ENCODE assay signal across 8 mouse cellular contexts in the genomic region with DNA sequence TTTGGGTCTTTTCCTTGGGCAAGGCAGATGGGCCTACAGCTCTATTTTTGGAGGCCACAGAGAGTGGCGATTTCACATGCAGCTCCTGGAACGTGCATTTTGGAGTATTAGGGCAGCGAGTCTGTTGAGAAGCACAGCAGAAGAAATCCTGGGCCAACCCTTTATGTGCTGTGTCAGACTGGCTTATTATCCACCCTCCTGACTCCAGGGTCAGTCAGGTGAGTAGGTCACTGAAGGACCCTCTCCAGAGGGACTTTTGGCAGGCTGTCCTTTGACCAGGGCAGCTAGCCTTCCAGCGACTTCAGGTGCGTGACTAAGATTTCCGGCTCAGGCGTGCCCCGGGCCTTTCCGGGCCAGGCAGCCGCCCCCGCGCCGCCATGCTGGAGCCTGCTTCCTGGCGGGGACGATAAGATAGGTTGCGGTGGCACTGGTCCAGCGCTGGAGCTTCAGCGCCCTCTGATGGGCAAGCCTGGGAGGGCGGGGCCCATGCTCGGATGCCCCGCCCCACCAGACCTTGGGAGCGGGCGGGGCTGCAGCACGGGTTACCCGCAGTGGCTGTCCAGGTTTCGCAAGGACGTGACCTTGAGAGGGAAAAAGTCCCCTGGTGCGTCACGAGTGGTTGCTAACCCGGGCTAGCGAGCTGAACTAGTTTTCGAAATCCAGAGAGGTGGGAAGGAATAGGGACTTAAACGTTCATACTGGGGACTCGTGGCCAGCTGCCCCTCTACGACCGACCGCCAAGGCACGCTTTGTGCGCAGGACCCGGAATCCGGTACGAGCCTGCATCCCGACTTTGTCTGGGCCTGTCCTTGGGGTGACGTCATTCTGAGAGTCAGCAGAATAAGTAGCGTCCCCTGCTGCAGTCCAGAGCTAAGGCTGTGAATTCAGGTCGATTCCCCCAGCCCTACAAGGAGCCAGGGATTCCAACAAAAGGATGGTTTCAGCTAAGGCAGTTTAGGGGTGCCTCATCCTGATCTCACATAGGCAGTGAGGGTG. TPM values are rescaled to one million over a fixed set of nuclear protein-coding genes. Genes with fewer than 3 reads are reported as not detected.
DNase-seq lines count a peak whose midpoint lies in the region; ATAC-seq lines count a peak whose summit lies in the region.

No protein-coding gene starts in this region.

- DNase-seq in adrenal gland, adult 18-20 months (ENCODE audit: low spot score in 2 of 2), result peak; percentile 87 to 90
- DNase-seq in embryo, embryonic 11 days, result peak; percentile 91
- DNase-seq in gastrocnemius, postnatal 36 days, result peak; percentile 78 to 83
- DNase-seq in left cerebral cortex, postnatal 14 days (ENCODE audit: low spot score in 2 of 2), result peak; percentile 82 to 85
- peak; percentile 84 for DNase-seq in right cerebral cortex, postnatal 14 days
- peak; percentile 81 for DNase-seq in urinary bladder, postnatal 25 days (ENCODE audit: low spot score)

- peak; percentile 97 for ATAC-seq in intestine, embryonic 15.5 days
- ATAC-seq in megakaryocyte-erythroid progenitor cell, adult 5-6 weeks (replicated peaks; ENCODE audit: low FRiP score, low TSS enrichment, poor library complexity, severe bottlenecking), result peak; percentile 96

- H3K9me3 ChIP-seq in intestine, embryonic 15.5 days, result no peaks in the 10 kb centered on the region

- H3K4me2 ChIP-seq in intestine, embryonic 15.5 days (replicated peaks), result peak overlapping the region; percentile 61

- WGBS in intestine, embryonic 15.5 days, result 14% methylated on average over 46 of the region's 46 CpGs

- H3K4me3 ChIP-seq in intestine, embryonic 15.5 days (replicated peaks), result peak overlapping the region; percentile 33

- intact Hi-C loops in gastrocnemius, postnatal 36 days (cut with DNase I), result loop anchor here (5.0 to 10.0 kb wide), 2 partner anchors 179 to 193 kb away; a partner anchor contains a TSS
- intact Hi-C loops in left cerebral cortex, postnatal 14 days (cut with DNase I), result loop anchor here (2.0 to 5.0 kb wide), 2 partner anchors 181 to 234 kb away; a partner anchor contains a TSS

- no peaks in the 10 kb centered on the region for H3K36me3 ChIP-seq in intestine, embryonic 15.5 days

- H3K27ac ChIP-seq in intestine, embryonic 15.5 days, result peak overlapping the region; percentile 54

- peak overlapping the region; percentile 26 for H3K9ac ChIP-seq in intestine, embryonic 15.5 days

- H3K27me3 ChIP-seq in intestine, embryonic 15.5 days (replicated peaks), result no peaks in the 10 kb centered on the region

- no peaks in the 10 kb centered on the region for H3K4me1 ChIP-seq in intestine, embryonic 15.5 days (replicated peaks)

RNA-seq across cellular contexts. Expression of a gene that starts 4.3 kb away (rescaled TPM):
- total RNA-seq in adrenal gland, adult 18-20 months (2021), result under 1 TPM; 0.19 to 0.23 TPM
- not detected for total RNA-seq in gastrocnemius, postnatal 36 days (2021)
- 0.03 TPM in 1 of 2 replicates, not detected in the other for polyA plus RNA-seq in intestine, embryonic 15.5 days (2015; fragmentation: Nextera tagmentation; extraction: Ambion mirVana)
- under 1 TPM; 0.36 to 0.68 TPM for total RNA-seq in left cerebral cortex, postnatal 14 days (2021)
- total RNA-seq in megakaryocyte-erythroid progenitor cell, adult 5-6 weeks (2014; fragmentation: Nextera tagmentation), result not detected in 2 replicates
- total RNA-seq in megakaryocyte-erythroid progenitor cell, adult 5-6 weeks (2017), result not detected in 2 replicates

Comparison
In these comparisons a context has a peak if more than half of its experiments do, and no peak if none do; other contexts are left out.
1. Peak in every context shown above with its lines: DNase-seq, ATAC-seq, H3K4me3 ChIP-seq and H3K27ac ChIP-seq.